Mouse (Mus musculus): ENCODE measurements around the gene Shpk.

DNA sequence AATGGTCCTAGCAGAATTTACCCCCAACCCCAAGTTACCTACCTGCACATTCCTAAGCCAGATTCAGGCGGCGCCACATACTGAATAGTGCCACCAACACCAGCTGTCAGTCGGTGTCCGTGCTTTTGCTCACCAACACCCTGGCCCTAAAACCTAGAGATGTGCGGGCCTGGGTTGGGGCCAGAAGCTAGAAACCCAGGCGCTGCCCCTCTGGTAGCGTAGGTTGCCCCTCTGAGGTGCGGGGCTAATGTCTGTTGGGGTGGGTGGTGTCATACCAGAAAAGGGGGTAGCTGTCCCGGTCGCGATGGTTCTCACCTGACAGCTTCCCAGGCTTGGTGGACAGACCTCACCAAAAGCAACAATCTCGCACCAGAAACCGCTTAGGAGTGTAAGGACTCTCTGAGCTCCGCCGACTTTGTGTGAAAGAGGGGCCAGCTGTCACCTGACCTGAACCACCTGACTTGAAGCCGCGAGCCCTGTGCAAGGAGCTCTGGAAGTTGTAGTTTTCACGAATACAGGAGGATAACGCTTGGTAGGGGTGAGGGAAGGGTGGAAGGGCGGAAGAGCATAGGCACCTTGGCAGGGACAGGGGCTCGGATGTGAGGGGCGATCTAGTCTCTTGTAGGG lies 544 bp upstream of the Shpk start, which contains the start of gene Ctns:
- TF ChIP-seq CTCF (conservative IDR thresholded peaks at IDR 0.05; ENCODE audit: low read length) (no peak), POU5F1 (IDR thresholded peaks at IDR 0.05; ENCODE audit: borderline replicate concordance, low read length) (no peak)
